Mouse (Mus musculus): ENCODE results near the gene Pde4b. TPM values are rescaled to one million over a fixed set of nuclear protein-coding genes. Genes with fewer than 3 reads are reported as not detected.

The Pde4b gene
- total RNA-seq, 1 experiment = 1.4 TPM

- no peak for DNase-seq (ENCODE audit: low read depth, low spot score)
- Histone ChIP-seq H3K4me1 (ENCODE audit: control insufficient read depth in 2 of 2, insufficient read depth in 2 of 2, low read length in 2 of 2, poor library complexity in 1 of 2) (no peaks in the 10 kb centered on the region), H3K9me3 (ENCODE audit: control insufficient read depth, insufficient read depth, low read depth, low read length) (no peaks in the 10 kb centered on the region), H3K4me3 (ENCODE audit: insufficient read depth in 1 of 2, low read depth in 1 of 2, low read length in 2 of 2, poor library complexity in 1 of 2, severe bottlenecking in 1 of 2) (peak overlapping the region in 1 of 2 experiments; percentile 46; a peak in 2 of 4 replicates), H3K9ac (ENCODE audit: insufficient read depth, low read depth, low read length, poor library complexity, severe bottlenecking) (no peak overlapping the region), H3K36me3 (ENCODE audit: control insufficient read depth, insufficient read depth, low read length, poor library complexity, severe bottlenecking) (no peaks in the 10 kb centered on the region), H3K27ac (ENCODE audit: insufficient read depth, low read depth, low read length, poor library complexity, severe bottlenecking) (no peak overlapping the region)
- in situ Hi-C loops (cut with MboI; ENCODE audit: low sequenced_read_pairs in 2 of 2, unreplicated experiment in 2 of 2) = no loop called here
- TF ChIP-seq CHD2 (IDR thresholded peaks at IDR 0.05; ENCODE audit: low read depth, low read length) (no peak), MAFK (IDR thresholded peaks at IDR 0.05; ENCODE audit: insufficient read depth, low read depth, low read length) (no peak), ZNF384 (IDR thresholded peaks at IDR 0.05; ENCODE audit: low read depth, low read length) (no peak), ZC3H11A (IDR thresholded peaks at IDR 0.05; ENCODE audit: borderline replicate concordance, low read depth, low read length) (no peak), HCFC1 (IDR thresholded peaks at IDR 0.05; ENCODE audit: borderline replicate concordance, insufficient read depth, low read length) (no peak)
These were observed 482.8 kb downstream of the Pde4b start for GRCm38 (mm10) chr4:102569950-102570765.

- Histone ChIP-seq H3K9me3 (ENCODE audit: control insufficient read depth, insufficient read depth, low read depth, low read length) (no peaks in the 10 kb centered on the region), H3K9ac (ENCODE audit: insufficient read depth, low read depth, low read length, poor library complexity, severe bottlenecking) (no peak overlapping the region), H3K4me1 (ENCODE audit: control insufficient read depth in 2 of 2, insufficient read depth in 2 of 2, low read length in 2 of 2, poor library complexity in 1 of 2) (no peaks in the 10 kb centered on the region), H3K36me3 (ENCODE audit: control insufficient read depth, insufficient read depth, low read length, poor library complexity, severe bottlenecking) (no peaks in the 10 kb centered on the region), H3K27ac (ENCODE audit: insufficient read depth, low read depth, low read length, poor library complexity, severe bottlenecking) (no peak overlapping the region), H3K4me3 (ENCODE audit: insufficient read depth in 1 of 2, low read depth in 1 of 2, low read length in 2 of 2, poor library complexity in 1 of 2, severe bottlenecking in 1 of 2) (peak overlapping the region in 1 of 2 experiments; percentile 46; a peak in 2 of 4 replicates)
- in situ Hi-C loops (cut with MboI; ENCODE audit: low sequenced_read_pairs in 2 of 2, unreplicated experiment in 2 of 2) = no loop called here
- DNase-seq (ENCODE audit: low read depth, low spot score) = no peak
- no peak for TF ChIP-seq CHD2 (IDR thresholded peaks at IDR 0.05; ENCODE audit: low read depth, low read length)
- no peak for TF ChIP-seq ZC3H11A (IDR thresholded peaks at IDR 0.05; ENCODE audit: borderline replicate concordance, low read depth, low read length)
- no peak for TF ChIP-seq ZNF384 (IDR thresholded peaks at IDR 0.05; ENCODE audit: low read depth, low read length)
- TF ChIP-seq HCFC1 (IDR thresholded peaks at IDR 0.05; ENCODE audit: borderline replicate concordance, insufficient read depth, low read length) = no peak
- no peak for TF ChIP-seq MAFK (IDR thresholded peaks at IDR 0.05; ENCODE audit: insufficient read depth, low read depth, low read length)
These were observed 483.5 kb downstream of the Pde4b start for GRCm38 (mm10) chr4:102570766-102571411.

GRCm38 (mm10) chr4:102572031-102572430, 484.7 kb downstream of the Pde4b start:
- TF ChIP-seq HCFC1 (IDR thresholded peaks at IDR 0.05; ENCODE audit: borderline replicate concordance, insufficient read depth, low read length) (no peak), CHD2 (IDR thresholded peaks at IDR 0.05; ENCODE audit: low read depth, low read length) (no peak), ZNF384 (IDR thresholded peaks at IDR 0.05; ENCODE audit: low read depth, low read length) (no peak), ZC3H11A (IDR thresholded peaks at IDR 0.05; ENCODE audit: borderline replicate concordance, low read depth, low read length) (no peak), MAFK (IDR thresholded peaks at IDR 0.05; ENCODE audit: insufficient read depth, low read depth, low read length) (no peak)
- H3K9me3 ChIP-seq (ENCODE audit: control insufficient read depth, insufficient read depth, low read depth, low read length) = no peaks in the 10 kb centered on the region
- no peak for DNase-seq (ENCODE audit: low read depth, low spot score)
- no peak overlapping the region for H3K27ac ChIP-seq (ENCODE audit: insufficient read depth, low read depth, low read length, poor library complexity, severe bottlenecking)
- no peak overlapping the region for H3K4me3 ChIP-seq (ENCODE audit: insufficient read depth in 1 of 2, low read depth in 1 of 2, low read length in 2 of 2, poor library complexity in 1 of 2, severe bottlenecking in 1 of 2)
- H3K9ac ChIP-seq (ENCODE audit: insufficient read depth, low read depth, low read length, poor library complexity, severe bottlenecking) = no peak overlapping the region
- H3K36me3 ChIP-seq (ENCODE audit: control insufficient read depth, insufficient read depth, low read length, poor library complexity, severe bottlenecking) = no peaks in the 10 kb centered on the region
- in situ Hi-C loops (cut with MboI; ENCODE audit: low sequenced_read_pairs in 2 of 2, unreplicated experiment in 2 of 2) = no loop called here
- H3K4me1 ChIP-seq (ENCODE audit: control insufficient read depth in 2 of 2, insufficient read depth in 2 of 2, low read length in 2 of 2, poor library complexity in 1 of 2) = no peaks in the 10 kb centered on the region

GRCm38 (mm10) chr4:102572591-102572990, 485.2 kb downstream of the Pde4b start:
- Histone ChIP-seq H3K9ac (ENCODE audit: insufficient read depth, low read depth, low read length, poor library complexity, severe bottlenecking) (no peak overlapping the region), H3K9me3 (ENCODE audit: control insufficient read depth, insufficient read depth, low read depth, low read length) (no peaks in the 10 kb centered on the region), H3K4me1 (ENCODE audit: control insufficient read depth in 2 of 2, insufficient read depth in 2 of 2, low read length in 2 of 2, poor library complexity in 1 of 2) (no peaks in the 10 kb centered on the region), H3K36me3 (ENCODE audit: control insufficient read depth, insufficient read depth, low read length, poor library complexity, severe bottlenecking) (no peaks in the 10 kb centered on the region), H3K4me3 (ENCODE audit: insufficient read depth in 1 of 2, low read depth in 1 of 2, low read length in 2 of 2, poor library complexity in 1 of 2, severe bottlenecking in 1 of 2) (no peak overlapping the region), H3K27ac (ENCODE audit: insufficient read depth, low read depth, low read length, poor library complexity, severe bottlenecking) (no peak overlapping the region)
- no peak for TF ChIP-seq HCFC1 (IDR thresholded peaks at IDR 0.05; ENCODE audit: borderline replicate concordance, insufficient read depth, low read length)
- no peak for TF ChIP-seq CHD2 (IDR thresholded peaks at IDR 0.05; ENCODE audit: low read depth, low read length)
- TF ChIP-seq MAFK (IDR thresholded peaks at IDR 0.05; ENCODE audit: insufficient read depth, low read depth, low read length) = no peak
- no peak for TF ChIP-seq ZC3H11A (IDR thresholded peaks at IDR 0.05; ENCODE audit: borderline replicate concordance, low read depth, low read length)
- no peak for TF ChIP-seq ZNF384 (IDR thresholded peaks at IDR 0.05; ENCODE audit: low read depth, low read length)
- DNase-seq (ENCODE audit: low read depth, low spot score) = no peak
- in situ Hi-C loops (cut with MboI; ENCODE audit: low sequenced_read_pairs in 2 of 2, unreplicated experiment in 2 of 2) = no loop called here
